Mouse (Mus musculus): ENCODE measurements around the gene Car9. TPM values are rescaled to one million over a fixed set of nuclear protein-coding genes. Genes with fewer than 3 reads are reported as not detected.
A peak's percentile ranks its signal among the peaks of the same experiment; 100 is the strongest.

Car9 gene
- polyA plus RNA-seq (2014; fragmentation: Nextera tagmentation; extraction: Ambion mirVana), result 0.07 TPM in 1 of 2 replicates, not detected in the other

DNA sequence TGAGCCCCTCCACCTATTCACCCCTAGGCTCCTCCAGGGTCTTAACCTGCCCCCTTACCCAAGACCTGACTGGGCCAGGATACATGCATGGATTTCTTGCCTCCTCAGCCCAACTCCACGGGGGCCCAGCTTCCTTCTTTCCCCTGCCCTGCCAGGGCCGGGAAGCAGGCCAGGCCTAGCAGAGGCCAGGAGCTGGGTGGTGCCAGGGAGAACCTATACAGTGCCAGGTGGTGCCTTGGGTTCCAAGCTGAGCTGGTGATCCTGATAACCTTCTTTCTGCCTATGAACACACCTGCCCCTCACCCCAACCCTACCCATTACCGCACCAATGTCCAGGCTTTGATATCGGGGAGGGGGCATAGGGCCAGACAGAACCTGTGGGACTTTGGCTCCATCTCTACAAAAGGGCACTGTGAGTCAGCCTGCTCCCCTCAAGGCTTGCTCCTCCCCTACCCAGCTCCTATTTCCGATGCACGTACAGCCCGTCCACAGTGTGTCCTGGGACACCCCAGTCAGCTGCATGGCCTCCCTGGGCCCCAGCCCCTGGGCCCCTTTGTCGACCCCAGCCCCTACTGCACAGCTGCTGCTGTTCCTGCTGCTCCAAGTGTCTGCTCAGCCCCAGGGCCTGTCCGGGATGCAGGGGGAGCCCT lies at the start of gene Car9:
Gene Car9, plus strand, starts transcription at position 431 of the 650 bp plus-strand sequence.
- H3K4me3 ChIP-seq (ENCODE audit: low read depth, low read length), result no peak within 1 kb of the TSS
- no peak within 1 kb of the TSS for H3K9ac ChIP-seq (ENCODE audit: low read length)
- H3K4me2 ChIP-seq, result no peak within 1 kb of the TSS
- ATAC-seq (ENCODE audit: low FRiP score) (no peak), DNase-seq (ENCODE audit: low spot score, missing footprints) (no peak)
- H3K27ac ChIP-seq (ENCODE audit: low read depth, low read length), result no peak within 1 kb of the TSS
- peaks cover 3% of the 10 kb centered on the region; the same call in 1 of the 2 replicates for H3K4me1 ChIP-seq (ENCODE audit: control insufficient read depth, insufficient read depth, low read length)
- 49% methylated on average over 9 of the region's 9 CpGs for WGBS
- H3K36me3 ChIP-seq (ENCODE audit: control insufficient read depth, insufficient read depth, low read length), result no peaks in the 10 kb centered on the region
- H3K27me3 ChIP-seq (ENCODE audit: control insufficient read depth, insufficient read depth, low read length), result peaks cover 21% of the 10 kb centered on the region
- H3K9me3 ChIP-seq (ENCODE audit: control insufficient read depth, low read length), result no peaks in the 10 kb centered on the region

DNA sequence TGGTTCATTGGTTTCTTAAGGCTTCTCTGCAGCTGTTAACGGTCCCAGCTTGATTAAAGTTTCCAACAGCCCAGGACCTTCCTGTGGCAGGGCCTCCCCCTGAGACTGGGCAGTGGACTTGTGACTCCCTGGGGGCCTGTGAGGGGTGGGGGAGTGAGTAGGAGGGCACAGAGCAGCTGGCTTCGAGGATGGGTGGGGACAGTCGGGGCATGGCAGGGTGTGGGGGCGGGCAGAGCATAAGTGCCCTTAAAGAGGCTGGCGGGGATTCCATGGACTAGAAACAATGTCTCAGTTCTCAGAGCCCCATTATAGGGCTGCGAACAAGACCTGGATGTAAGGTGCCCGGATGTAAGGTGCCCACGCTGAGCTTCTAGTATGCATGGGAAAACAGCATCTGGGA lies 49.6 kb upstream of the Car9 start:
- Histone ChIP-seq H3K9ac (ENCODE audit: low read length) (no peak overlapping the region), H3K4me1 (ENCODE audit: control insufficient read depth, insufficient read depth, low read length) (peaks cover 4% of the 10 kb centered on the region; the same call in 1 of the 2 replicates), H3K27ac (ENCODE audit: low read depth, low read length) (no peak overlapping the region), H3K9me3 (ENCODE audit: control insufficient read depth, low read length) (no peaks in the 10 kb centered on the region), H3K36me3 (ENCODE audit: control insufficient read depth, insufficient read depth, low read length) (no peaks in the 10 kb centered on the region), H3K4me3 (ENCODE audit: low read depth, low read length) (no peak overlapping the region), H3K4me2 (no peak overlapping the region), H3K27me3 (ENCODE audit: control insufficient read depth, insufficient read depth, low read length) (peaks cover 15% of the 10 kb centered on the region)
- WGBS, result 25% methylated on average over 8 of the region's 8 CpGs
- ATAC-seq (ENCODE audit: low FRiP score) (no peak), DNase-seq (ENCODE audit: low spot score, missing footprints) (no peak)

DNA sequence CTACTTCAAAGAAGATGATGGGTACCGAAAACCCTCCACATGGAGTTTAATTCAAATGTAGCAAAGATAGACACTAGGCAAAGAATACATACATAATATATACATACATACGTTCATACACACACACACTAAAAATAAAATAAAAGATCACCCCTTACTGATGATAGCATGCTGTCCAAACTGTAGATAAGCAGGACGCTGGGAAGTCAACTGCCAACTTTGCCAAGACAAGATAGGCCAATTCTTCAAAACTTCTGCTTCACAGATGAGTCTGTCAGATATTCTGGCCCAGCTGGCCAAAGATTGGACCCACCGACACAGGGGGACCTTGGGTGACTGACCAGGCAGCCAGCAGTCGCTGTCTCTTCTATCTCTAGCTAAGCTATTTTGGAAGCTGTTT lies 43.7 kb upstream of the Car9 start:
- H3K9me3 ChIP-seq (ENCODE audit: control insufficient read depth, low read length), result no peaks in the 10 kb centered on the region
- no peaks in the 10 kb centered on the region for H3K36me3 ChIP-seq (ENCODE audit: control insufficient read depth, insufficient read depth, low read length)
- no peak overlapping the region for H3K27ac ChIP-seq (ENCODE audit: low read depth, low read length)
- no peaks in the 10 kb centered on the region for H3K4me1 ChIP-seq (ENCODE audit: control insufficient read depth, insufficient read depth, low read length)
- H3K4me2 ChIP-seq, result no peak overlapping the region
- no peak for ATAC-seq (ENCODE audit: low FRiP score)
- no peak overlapping the region for H3K9ac ChIP-seq (ENCODE audit: low read length)
- DNase-seq (ENCODE audit: low spot score, missing footprints), result no peak
- H3K27me3 ChIP-seq (ENCODE audit: control insufficient read depth, insufficient read depth, low read length), result no peaks in the 10 kb centered on the region
- 93% methylated on average over 5 of the region's 5 CpGs for WGBS
- H3K4me3 ChIP-seq (ENCODE audit: low read depth, low read length), result no peak overlapping the region

DNA sequence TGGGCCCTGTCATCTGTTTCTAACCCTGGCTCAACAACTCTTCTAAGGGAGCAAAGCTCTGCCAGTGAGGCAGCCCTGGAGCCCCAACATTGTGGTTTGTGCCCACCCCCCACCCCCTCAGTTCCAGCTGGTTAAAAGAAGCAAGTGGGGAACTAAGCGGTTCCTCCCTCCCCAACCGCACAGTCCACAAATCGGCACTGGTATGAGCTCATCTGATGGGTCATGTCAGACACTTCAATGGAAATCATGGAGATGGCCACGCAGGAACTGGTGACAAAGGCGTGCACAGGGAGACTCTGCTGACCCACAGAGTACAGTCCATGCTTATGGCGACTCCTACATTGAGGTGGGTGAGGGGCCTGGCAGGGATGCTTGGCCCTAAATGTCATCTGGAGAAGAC lies 40.8 kb upstream of the Car9 start:
- no peak for DNase-seq (ENCODE audit: low spot score, missing footprints)
- WGBS, result 86% methylated on average over 6 of the region's 6 CpGs
- H3K4me2 ChIP-seq, result no peak overlapping the region

DNA sequence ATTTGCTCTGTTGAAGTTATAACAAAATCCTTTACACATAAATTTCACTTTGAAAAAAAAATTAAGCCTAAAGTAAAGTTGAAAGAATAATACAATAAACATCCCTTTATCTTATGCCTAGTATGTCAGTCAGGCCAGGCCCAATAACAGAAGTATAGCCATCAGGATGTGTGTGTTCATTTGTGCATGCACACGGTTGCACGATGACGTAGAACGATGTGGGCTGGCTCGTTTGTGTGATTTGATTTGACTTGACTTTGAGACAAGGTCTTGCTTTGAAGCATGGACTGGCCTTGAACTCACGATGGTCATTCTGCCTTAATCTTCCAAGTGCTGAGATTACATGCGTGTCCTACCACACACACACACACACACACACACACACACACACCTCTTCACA lies 39.9 kb upstream of the Car9 start:
- Histone ChIP-seq H3K36me3 (ENCODE audit: control insufficient read depth, insufficient read depth, low read length) (no peaks in the 10 kb centered on the region), H3K4me3 (ENCODE audit: low read depth, low read length) (no peak overlapping the region), H3K27me3 (ENCODE audit: control insufficient read depth, insufficient read depth, low read length) (no peaks in the 10 kb centered on the region), H3K27ac (ENCODE audit: low read depth, low read length) (no peak overlapping the region), H3K9me3 (ENCODE audit: control insufficient read depth, low read length) (no peaks in the 10 kb centered on the region), H3K4me1 (ENCODE audit: control insufficient read depth, insufficient read depth, low read length) (no peaks in the 10 kb centered on the region), H3K9ac (ENCODE audit: low read length) (no peak overlapping the region), H3K4me2 (no peak overlapping the region)
- ATAC-seq (ENCODE audit: low FRiP score) (no peak), DNase-seq (ENCODE audit: low spot score, missing footprints) (no peak)
- WGBS, result 92% methylated on average over 7 of the region's 7 CpGs

More for the DNA sequence above, 40.8 kb upstream of the Car9 start:
- Histone ChIP-seq H3K4me1 (ENCODE audit: control insufficient read depth, insufficient read depth, low read length) (no peaks in the 10 kb centered on the region), H3K9me3 (ENCODE audit: control insufficient read depth, low read length) (no peaks in the 10 kb centered on the region), H3K27me3 (ENCODE audit: control insufficient read depth, insufficient read depth, low read length) (no peaks in the 10 kb centered on the region), H3K4me3 (ENCODE audit: low read depth, low read length) (no peak overlapping the region), H3K27ac (ENCODE audit: low read depth, low read length) (no peak overlapping the region), H3K9ac (ENCODE audit: low read length) (no peak overlapping the region), H3K36me3 (ENCODE audit: control insufficient read depth, insufficient read depth, low read length) (no peaks in the 10 kb centered on the region)
- no peak for ATAC-seq (ENCODE audit: low FRiP score)

DNA sequence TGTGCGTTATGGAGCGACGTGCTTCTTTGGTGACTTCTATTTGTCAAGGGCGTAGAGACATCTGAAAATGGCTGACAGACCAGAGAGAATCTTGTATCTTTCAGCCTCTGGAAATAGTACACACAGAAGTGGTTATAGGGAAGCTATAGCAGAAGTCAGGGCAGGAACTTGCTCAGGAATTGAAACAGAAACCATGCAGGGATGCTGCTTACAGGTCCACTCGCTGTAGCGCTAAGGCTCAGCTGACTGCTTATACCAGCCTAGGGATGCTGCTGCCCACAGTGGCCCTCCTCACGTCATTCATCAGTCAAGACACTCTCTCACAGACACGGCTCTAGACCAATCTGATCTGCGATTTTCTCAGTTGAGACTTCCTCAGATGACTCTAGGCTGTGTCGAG lies 36.5 kb upstream of the Car9 start:
- WGBS, result 93% methylated on average over 10 of the region's 10 CpGs
- Histone ChIP-seq H3K9me3 (ENCODE audit: control insufficient read depth, low read length) (no peaks in the 10 kb centered on the region), H3K4me3 (ENCODE audit: low read depth, low read length) (no peak overlapping the region), H3K4me1 (ENCODE audit: control insufficient read depth, insufficient read depth, low read length) (no peaks in the 10 kb centered on the region), H3K36me3 (ENCODE audit: control insufficient read depth, insufficient read depth, low read length) (no peaks in the 10 kb centered on the region), H3K4me2 (no peak overlapping the region), H3K27ac (ENCODE audit: low read depth, low read length) (no peak overlapping the region), H3K27me3 (ENCODE audit: control insufficient read depth, insufficient read depth, low read length) (no peaks in the 10 kb centered on the region), H3K9ac (ENCODE audit: low read length) (no peak overlapping the region)
- ATAC-seq (ENCODE audit: low FRiP score), result no peak
- no peak for DNase-seq (ENCODE audit: low spot score, missing footprints)

DNA sequence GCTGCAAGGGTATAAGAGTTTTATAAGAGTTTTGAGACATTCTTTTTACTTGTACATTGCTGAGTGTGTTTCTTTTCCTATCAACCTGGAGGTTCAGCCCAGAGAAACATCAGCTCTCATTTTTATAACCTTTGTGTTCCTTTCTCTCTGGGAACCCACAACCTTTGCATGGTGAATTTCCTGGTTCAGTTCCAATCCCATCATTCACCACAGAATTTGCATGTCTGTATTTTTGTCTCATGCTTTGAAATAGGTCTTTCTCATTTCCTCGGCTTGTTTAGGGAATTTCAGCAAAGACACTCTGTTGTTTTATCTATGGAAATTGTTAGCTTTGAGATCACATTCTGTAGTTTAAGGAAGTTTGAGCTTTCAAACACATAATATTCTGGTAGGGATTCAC lies 33.1 kb upstream of the Car9 start:
- Histone ChIP-seq H3K4me1 (ENCODE audit: control insufficient read depth, insufficient read depth, low read length) (no peaks in the 10 kb centered on the region), H3K36me3 (ENCODE audit: control insufficient read depth, insufficient read depth, low read length) (no peaks in the 10 kb centered on the region), H3K27ac (ENCODE audit: low read depth, low read length) (no peak overlapping the region), H3K9me3 (ENCODE audit: control insufficient read depth, low read length) (no peaks in the 10 kb centered on the region), H3K4me2 (no peak overlapping the region), H3K9ac (ENCODE audit: low read length) (no peak overlapping the region), H3K27me3 (ENCODE audit: control insufficient read depth, insufficient read depth, low read length) (no peaks in the 10 kb centered on the region), H3K4me3 (ENCODE audit: low read depth, low read length) (no peak overlapping the region)
- DNase-seq (ENCODE audit: low spot score, missing footprints), result no peak
- no peak for ATAC-seq (ENCODE audit: low FRiP score)
- WGBS, result 90% methylated on average over 1 of the region's 1 CpGs

DNA sequence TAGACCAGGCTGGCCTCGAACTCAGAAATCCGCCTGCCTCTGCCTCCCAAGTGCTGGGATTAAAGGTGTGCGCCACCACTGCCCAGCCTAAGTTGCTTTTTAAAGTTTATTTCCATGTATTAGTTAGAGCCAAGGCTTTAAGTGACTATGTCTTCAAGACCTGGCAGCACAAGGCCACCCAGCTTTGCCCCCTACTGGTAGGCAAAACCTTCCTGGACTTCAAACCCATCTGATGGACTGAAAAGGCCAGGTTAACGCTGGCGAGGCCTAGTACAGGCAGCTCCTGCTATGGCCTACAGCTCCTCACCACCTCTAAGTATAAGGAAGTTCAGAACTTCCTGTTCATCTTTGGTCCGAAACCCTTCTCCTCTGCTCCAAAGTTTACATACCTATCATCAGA lies 30.2 kb upstream of the Car9 start:
- 80% methylated on average over 6 of the region's 6 CpGs for WGBS
- no peaks in the 10 kb centered on the region for H3K36me3 ChIP-seq (ENCODE audit: control insufficient read depth, insufficient read depth, low read length)
- H3K9ac ChIP-seq (ENCODE audit: low read length), result no peak overlapping the region
- H3K4me2 ChIP-seq, result no peak overlapping the region
- H3K27ac ChIP-seq (ENCODE audit: low read depth, low read length), result no peak overlapping the region
- no peaks in the 10 kb centered on the region for H3K27me3 ChIP-seq (ENCODE audit: control insufficient read depth, insufficient read depth, low read length)
- no peak for DNase-seq (ENCODE audit: low spot score, missing footprints)
- no peaks in the 10 kb centered on the region for H3K4me1 ChIP-seq (ENCODE audit: control insufficient read depth, insufficient read depth, low read length)
- H3K9me3 ChIP-seq (ENCODE audit: control insufficient read depth, low read length), result no peaks in the 10 kb centered on the region
- H3K4me3 ChIP-seq (ENCODE audit: low read depth, low read length), result no peak overlapping the region
- no peak for ATAC-seq (ENCODE audit: low FRiP score)

DNA sequence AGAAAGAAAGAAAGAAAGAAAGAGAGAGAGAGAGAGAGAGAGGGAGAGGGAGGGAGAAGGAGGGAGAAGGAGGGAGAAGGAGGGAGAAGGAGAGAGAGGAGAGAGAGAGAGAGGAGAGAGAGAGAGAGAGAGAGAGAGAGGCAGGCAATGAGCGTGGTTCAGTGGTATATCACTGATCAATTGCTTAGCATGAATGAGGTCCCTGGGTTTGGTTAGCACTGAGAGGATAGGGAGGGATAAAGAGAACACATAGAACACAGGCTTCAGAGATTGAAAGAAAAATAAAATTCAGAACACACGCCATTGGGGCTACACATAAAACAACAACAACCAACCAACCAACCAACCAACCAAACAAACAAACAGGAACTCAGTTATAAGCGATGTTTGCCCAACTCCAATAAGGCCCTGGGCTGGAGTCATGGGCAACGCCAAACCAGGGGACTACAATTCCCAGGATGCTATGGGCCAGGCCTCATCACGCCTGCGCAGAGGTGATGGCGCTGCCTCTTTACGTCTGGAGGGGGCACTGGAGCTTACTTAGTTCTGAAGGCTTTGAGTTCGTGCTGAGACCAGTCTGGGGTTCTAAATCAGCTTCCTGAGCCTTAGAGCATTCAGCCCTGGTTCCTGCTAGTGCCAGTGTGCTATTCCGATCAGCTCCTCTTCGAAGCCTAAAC lies 28.8 kb upstream of the Car9 start:
- Histone ChIP-seq H3K27me3 (ENCODE audit: control insufficient read depth, insufficient read depth, low read length) (no peaks in the 10 kb centered on the region), H3K4me3 (ENCODE audit: low read depth, low read length) (peak overlapping the region; percentile 21), H3K27ac (ENCODE audit: low read depth, low read length) (no peak overlapping the region), H3K36me3 (ENCODE audit: control insufficient read depth, insufficient read depth, low read length) (no peaks in the 10 kb centered on the region), H3K9ac (ENCODE audit: low read length) (peak overlapping the region; percentile 9; the same call in 1 of the 2 replicates), H3K9me3 (ENCODE audit: control insufficient read depth, low read length) (no peaks in the 10 kb centered on the region), H3K4me2 (peak overlapping the region; percentile 33), H3K4me1 (ENCODE audit: control insufficient read depth, insufficient read depth, low read length) (no peaks in the 10 kb centered on the region)
- 13% methylated on average over 11 of the region's 11 CpGs for WGBS
- DNase-seq (ENCODE audit: low spot score, missing footprints) (peak; percentile 96), ATAC-seq (ENCODE audit: low FRiP score) (peak; percentile 96)

All from midbrain, embryonic 11.5 days (tissue).